Mouse (Mus musculus): ENCODE measurements at regions not wholly inside any gene's neighbourhood (a gene's known extent, or its start where the extent isn't known, plus 50 kb on each side); places are given as distances from the start of the nearest gene placed in this dataset.

GRCm38 (mm10) chr10:56566836-56567442 lies 189.8 kb downstream of the Gja1 start:
- DNase-seq: no peak
- intact Hi-C loops (cut with DNase I): no loop called here

- DNase-seq: no peak
Observed at GRCm38 (mm10) chr10:56582065-56582464, 204.9 kb downstream of the Gja1 start.

GRCm38 (mm10) chr10:56587205-56587604 lies 210.1 kb downstream of the Gja1 start:
- intact Hi-C loops (cut with DNase I): no loop called here

More at GRCm38 (mm10) chr10:56582065-56582464, 204.9 kb downstream of the Gja1 start:
- intact Hi-C loops (cut with DNase I): no loop called here

GRCm38 (mm10) chr10:56597382-56597781 lies 220.3 kb downstream of the Gja1 start:
- intact Hi-C loops (cut with DNase I): loop anchor here (10.0 kb wide), 1 partner anchor 407 kb away; no protein-coding TSS in a partner anchor
- no peak for DNase-seq

More at GRCm38 (mm10) chr10:56587205-56587604, 210.1 kb downstream of the Gja1 start:
- DNase-seq: no peak

- no peak for DNase-seq
- intact Hi-C loops (cut with DNase I): loop anchor here (2.0 to 10.0 kb wide), 3 partner anchors 87 to 407 kb away; no protein-coding TSS in a partner anchor
Observed at GRCm38 (mm10) chr10:56598191-56598590, 221.1 kb downstream of the Gja1 start.

- intact Hi-C loops (cut with DNase I): loop anchor here (1.0 to 10.0 kb wide), 5 partner anchors 85 to 405 kb away; no protein-coding TSS in a partner anchor
- DNase-seq: no peak
Observed at GRCm38 (mm10) chr10:56599923-56600322, 222.8 kb downstream of the Gja1 start.

- intact Hi-C loops (cut with DNase I): no loop called here
- no peak for DNase-seq
Observed at GRCm38 (mm10) chr10:56611564-56612288, 234.6 kb downstream of the Gja1 start.

GRCm38 (mm10) chr10:56642656-56643055 lies 265.5 kb downstream of the Gja1 start:
- DNase-seq: no peak
- intact Hi-C loops (cut with DNase I): loop anchor here (2.0 kb wide), 1 partner anchor 16 kb away; no protein-coding TSS in a partner anchor

- DNase-seq: no peak
- intact Hi-C loops (cut with DNase I): loop anchor here (2.0 kb wide), 1 partner anchor 15 kb away; no protein-coding TSS in a partner anchor
Observed at GRCm38 (mm10) chr10:56643376-56644135, 266.4 kb downstream of the Gja1 start.

GRCm38 (mm10) chr10:56660501-56660900 lies 283.4 kb downstream of the Gja1 start:
- no peak for DNase-seq
- intact Hi-C loops (cut with DNase I): no loop called here

- intact Hi-C loops (cut with DNase I): no loop called here
- no peak for DNase-seq
Observed at GRCm38 (mm10) chr10:56673919-56674318, 296.8 kb downstream of the Gja1 start.

GRCm38 (mm10) chr10:56682901-56683300 lies 305.8 kb downstream of the Gja1 start:
- DNase-seq: peak in 1 of 2 experiments; percentile 18
- intact Hi-C loops (cut with DNase I): loop anchor here (2.0 kb wide), 2 partner anchors 214 to 306 kb away; partner anchors contain the start of gene Gja1

- DNase-seq: no peak
- intact Hi-C loops (cut with DNase I): loop anchor here (2.0 kb wide), 2 partner anchors 69 to 87 kb away; no protein-coding TSS in a partner anchor
Observed at GRCm38 (mm10) chr10:56685655-56686250, 308.6 kb downstream of the Gja1 start.

- peak in 1 of 2 experiments; percentile 8 for DNase-seq
Observed at GRCm38 (mm10) chr10:56691467-56691866, 314.3 kb downstream of the Gja1 start.

GRCm38 (mm10) chr10:56695100-56695499 lies 318.0 kb downstream of the Gja1 start:
- intact Hi-C loops (cut with DNase I): no loop called here
- DNase-seq: no peak

More at GRCm38 (mm10) chr10:56691467-56691866, 314.3 kb downstream of the Gja1 start:
- intact Hi-C loops (cut with DNase I): no loop called here

GRCm38 (mm10) chr10:56700126-56700525 lies 323.0 kb downstream of the Gja1 start:
- peak; percentile 30 to 48 for DNase-seq
- intact Hi-C loops (cut with DNase I): no loop called here

GRCm38 (mm10) chr10:56708411-56708810 lies 331.3 kb downstream of the Gja1 start:
- DNase-seq: no peak
- intact Hi-C loops (cut with DNase I): no loop called here

- intact Hi-C loops (cut with DNase I): no loop called here
- no peak for DNase-seq
Observed at GRCm38 (mm10) chr10:56708886-56709285, 331.8 kb downstream of the Gja1 start.

- DNase-seq: no peak
- intact Hi-C loops (cut with DNase I): no loop called here
Observed at GRCm38 (mm10) chr10:56712611-56713105, 335.5 kb downstream of the Gja1 start.

- DNase-seq: no peak
Observed at GRCm38 (mm10) chr10:56737073-56737472, 359.9 kb downstream of the Gja1 start.

More at GRCm38 (mm10) chr10:56737073-56737472, 359.9 kb downstream of the Gja1 start:
- intact Hi-C loops (cut with DNase I): no loop called here
